Mouse (Mus musculus) kidney, adult 9 months (tissue): ENCODE results near the gene Slc9a9.

ENCODE experiments used
- DNase-seq: peaks from one replicate; pipeline ENCODE4 v3.0.0; 2022

The Slc9a9 gene

DNA sequence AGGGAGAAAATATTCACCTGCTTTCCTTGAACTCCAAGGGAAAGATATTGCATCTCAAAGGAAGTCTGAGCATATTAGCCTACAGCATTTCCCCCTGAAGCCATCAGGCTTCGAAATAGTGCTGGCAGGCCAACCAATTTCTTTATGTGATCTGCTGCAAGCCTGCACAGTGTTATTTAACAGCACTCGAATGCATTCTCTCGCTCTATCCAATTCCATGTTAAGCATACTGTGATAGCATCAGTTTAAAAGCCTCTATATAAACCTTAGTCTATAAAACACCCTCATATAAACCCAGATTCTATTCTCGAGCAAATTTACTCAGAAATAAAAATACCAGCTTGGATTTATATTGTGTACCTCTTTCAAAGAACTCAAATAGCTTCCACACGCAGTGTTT lies 170.7 kb downstream of the Slc9a9 start:
- no peak for DNase-seq

- DNase-seq, result no peak
Observed at GRCm38 (mm10) chr9:94840972-94841371, 171.3 kb downstream of the Slc9a9 start.

GRCm38 (mm10) chr9:94844176-94844575 lies 174.5 kb downstream of the Slc9a9 start:
- no peak for DNase-seq

DNA sequence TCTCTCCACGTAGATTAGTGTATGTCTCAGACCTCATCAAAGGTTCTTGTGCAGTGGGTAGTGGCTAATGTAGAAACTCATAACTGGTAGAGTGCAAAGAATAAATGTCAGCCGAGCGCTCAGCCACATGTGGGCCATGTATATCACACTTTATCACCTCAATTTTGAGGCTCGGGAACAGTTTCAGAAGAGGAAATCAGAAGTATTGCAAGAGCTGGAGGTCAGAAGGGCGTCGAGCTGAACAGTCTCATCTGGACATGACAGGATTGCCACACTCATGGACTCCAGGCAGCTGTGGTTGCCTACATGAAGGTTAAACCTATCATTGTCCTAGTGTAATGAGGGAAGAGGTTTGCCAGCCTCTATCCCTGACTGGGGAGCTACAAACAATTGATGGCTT lies 177.9 kb downstream of the Slc9a9 start:
- DNase-seq, result no peak

- DNase-seq, result no peak
Observed at GRCm38 (mm10) chr9:94851550-94851949, 181.8 kb downstream of the Slc9a9 start.

DNA sequence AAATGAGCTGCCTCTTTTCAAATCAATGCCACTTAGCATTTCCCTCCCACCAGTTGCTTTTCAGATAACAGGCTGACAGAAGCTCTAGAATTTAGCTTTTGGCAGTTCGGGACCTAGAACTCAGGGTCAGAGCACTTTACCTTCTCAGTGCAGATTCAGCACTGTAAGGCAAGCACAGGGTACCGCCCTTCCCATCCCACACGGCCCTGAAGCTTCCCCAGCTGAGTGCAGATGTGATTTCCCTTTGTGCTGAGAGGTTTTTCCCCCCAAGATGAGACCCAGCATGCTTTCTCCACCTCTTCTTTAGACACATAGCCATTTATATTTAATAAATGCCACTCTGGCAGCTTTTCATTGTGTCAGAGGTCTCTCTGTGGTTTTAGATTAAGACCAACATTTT lies 186.4 kb downstream of the Slc9a9 start:
- no peak for DNase-seq

GRCm38 (mm10) chr9:94868557-94868956 lies 198.8 kb downstream of the Slc9a9 start:
- DNase-seq, result no peak

- DNase-seq, result no peak
Observed at GRCm38 (mm10) chr9:94869023-94869799, 199.5 kb downstream of the Slc9a9 start.

DNA sequence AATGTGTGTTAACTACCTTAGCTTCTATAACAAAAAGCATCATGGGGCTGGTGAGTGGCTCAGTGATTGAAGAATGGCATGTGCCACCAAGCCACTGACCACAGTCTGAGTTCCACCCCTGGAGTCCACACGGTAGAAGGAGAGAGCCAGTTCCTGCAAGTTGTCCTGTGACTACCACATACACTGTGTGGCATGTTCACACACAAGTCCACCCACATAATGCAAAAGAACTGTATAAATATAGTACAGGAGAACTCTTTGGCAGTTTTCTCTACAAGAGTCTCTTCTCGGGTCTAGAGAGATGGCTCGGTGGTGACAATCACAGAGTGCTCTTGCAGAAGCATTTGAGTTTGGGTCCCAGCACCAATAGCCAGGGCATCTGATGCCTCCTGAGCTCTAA lies 212.8 kb downstream of the Slc9a9 start:
- no peak for DNase-seq

GRCm38 (mm10) chr9:94883435-94883834 lies 213.7 kb downstream of the Slc9a9 start:
- no peak for DNase-seq

GRCm38 (mm10) chr9:94885151-94885550 lies 215.4 kb downstream of the Slc9a9 start:
- DNase-seq, result no peak

- DNase-seq, result no peak
Observed at GRCm38 (mm10) chr9:94889647-94890046, 219.9 kb downstream of the Slc9a9 start.

DNA sequence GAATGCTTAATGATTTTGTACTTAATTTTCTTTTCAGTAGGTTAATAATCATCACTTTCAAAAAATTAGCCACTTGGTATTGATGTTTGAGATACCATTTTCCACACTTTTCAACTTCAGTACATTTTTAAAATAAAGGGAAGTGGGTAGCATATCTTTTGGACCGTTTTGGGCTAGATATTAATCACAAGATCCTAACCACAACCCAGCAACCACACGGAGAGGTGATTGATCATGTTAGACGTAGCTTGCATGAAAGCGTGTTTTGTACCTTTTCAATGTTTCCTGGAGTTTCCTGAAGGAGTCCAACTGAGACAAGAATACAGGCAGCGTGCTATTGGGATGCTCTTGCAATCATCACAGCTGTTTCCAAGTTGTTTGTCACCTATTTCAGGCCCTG lies 226.2 kb downstream of the Slc9a9 start:
- DNase-seq, result no peak

GRCm38 (mm10) chr9:94904180-94904579 lies 234.5 kb downstream of the Slc9a9 start:
- DNase-seq, result no peak

DNA sequence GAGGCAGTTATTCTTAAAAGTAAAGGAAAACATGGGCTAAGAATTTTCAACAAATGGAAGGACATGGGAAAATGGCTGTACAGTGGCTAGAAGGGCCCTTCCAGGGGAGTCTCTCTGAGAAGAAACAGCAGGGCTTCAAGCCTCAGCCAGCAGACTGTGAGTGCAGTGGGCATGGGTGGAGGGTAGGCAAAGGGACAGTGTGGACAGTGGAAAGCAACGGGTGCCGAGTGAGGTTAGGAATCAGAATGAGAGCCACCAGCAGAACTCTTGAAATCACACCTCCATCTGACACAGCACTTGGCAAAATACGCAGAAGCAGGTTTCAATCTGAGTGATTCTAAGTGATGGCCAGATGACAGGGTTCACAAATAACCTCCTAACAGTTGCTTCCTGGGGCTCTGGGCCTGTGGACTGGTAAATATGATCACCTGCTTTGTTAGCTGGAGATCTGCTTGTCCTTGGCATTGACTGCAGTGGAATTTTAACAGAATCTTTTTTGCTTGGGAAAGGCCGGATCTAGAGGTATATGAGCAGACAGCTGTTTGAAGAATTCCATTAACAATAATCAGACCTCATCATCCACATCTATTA lies 237.4 kb downstream of the Slc9a9 start:
- DNase-seq, result no peak

GRCm38 (mm10) chr9:94912071-94912470 lies 242.4 kb downstream of the Slc9a9 start:
- no peak for DNase-seq

DNA sequence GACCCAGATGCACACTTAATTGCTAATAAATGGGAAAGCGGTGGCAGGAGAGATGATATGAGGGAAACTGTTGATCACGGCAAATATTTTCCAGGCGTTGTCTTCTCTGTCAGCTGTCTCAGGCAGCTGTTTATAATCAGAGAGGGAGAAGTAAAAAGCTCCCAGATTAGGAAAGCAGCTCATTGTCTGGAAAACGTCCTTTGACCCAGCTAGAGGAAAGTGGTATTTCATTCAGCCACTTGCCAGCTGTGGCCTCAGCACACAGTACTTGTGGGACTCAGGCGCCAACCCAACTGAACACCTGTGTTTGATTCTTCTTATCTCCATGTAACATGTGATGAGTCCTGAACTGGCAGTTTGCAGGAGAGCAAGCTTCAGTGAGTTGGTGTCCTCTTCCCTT lies 252.4 kb downstream of the Slc9a9 start:
- DNase-seq, result no peak

DNA sequence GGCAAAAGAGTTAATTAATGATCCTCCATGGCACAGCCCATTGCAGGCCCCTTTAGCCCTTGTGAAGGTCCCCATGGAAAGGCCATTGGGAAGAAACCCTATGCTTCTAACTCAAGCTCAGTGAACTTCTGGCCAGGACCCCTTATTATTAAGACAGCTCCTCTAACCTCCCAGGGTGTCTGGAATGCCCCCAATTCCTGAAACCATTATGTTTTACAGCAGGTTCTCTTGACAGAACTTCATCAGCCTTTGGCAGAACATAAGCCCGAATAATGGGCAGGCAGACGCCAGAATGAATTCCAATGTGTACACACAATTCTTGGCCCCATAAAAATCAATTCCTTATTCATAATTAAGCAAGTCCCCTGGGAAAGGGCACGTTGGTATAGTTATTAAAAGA lies 256.1 kb downstream of the Slc9a9 start:
- no peak for DNase-seq

DNA sequence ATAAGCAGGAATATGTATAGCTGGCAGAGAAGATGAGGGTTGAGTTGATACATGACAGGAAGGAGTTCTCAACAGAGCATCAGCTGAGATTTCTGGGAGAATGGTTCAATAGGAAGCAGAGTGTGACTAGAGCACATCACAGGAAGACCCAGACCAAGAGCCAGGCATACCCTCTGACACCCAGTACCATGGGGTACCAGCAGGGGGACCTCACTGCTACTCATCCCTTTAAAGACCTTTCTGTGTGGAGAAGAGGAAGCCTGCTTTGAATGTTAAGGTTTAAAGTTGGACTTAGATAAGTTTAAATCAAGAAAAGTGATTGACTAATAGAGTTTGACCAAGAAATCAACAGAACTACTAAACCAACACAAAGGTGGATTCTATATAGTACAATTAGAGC lies 257.4 kb downstream of the Slc9a9 start:
- DNase-seq, result peak; percentile 35

- no peak for DNase-seq
Observed at GRCm38 (mm10) chr9:94945569-94946135, 275.9 kb downstream of the Slc9a9 start.

DNA sequence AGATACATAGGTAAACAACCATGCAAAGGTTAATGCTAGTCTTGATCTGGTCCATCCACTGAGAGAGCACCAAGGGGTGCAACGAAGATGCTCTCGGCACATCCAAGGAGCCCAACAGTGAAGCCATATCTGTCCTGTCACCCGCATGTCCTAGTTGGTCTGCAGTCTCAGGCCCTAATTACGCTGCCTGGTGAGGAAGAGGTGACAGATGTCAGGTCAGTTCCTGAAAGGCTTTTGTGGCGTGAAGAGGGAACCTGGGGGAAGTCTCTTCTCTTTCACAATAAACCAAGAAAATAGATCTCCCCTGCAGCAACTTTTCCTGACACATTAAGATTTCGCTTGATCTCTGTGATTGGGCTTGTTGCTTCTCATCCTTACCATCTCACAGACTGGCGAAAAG lies 277.5 kb downstream of the Slc9a9 start:
- no peak for DNase-seq

- DNase-seq, result no peak
Observed at GRCm38 (mm10) chr9:94950676-94951075, 281.0 kb downstream of the Slc9a9 start.

DNA sequence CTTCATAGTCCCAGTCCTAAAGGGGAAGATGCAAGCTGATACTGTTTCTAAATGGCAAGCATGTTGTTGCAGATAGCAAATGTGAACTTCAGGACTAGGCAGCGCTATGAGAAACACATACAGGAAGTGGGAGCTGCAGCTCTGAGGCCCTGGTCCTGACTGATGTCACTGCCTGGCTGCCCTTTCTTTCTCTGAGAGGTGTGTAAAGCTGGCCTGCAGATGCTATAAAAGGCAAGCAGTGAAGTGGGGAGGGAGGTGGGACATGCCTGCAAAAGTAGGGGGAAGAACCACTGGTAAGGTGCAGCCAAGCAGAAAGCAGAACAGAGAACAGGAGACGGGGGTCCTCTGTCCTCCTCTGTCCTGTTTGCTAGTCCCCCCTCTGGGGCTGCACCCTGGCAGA lies 285.9 kb downstream of the Slc9a9 start:
- no peak for DNase-seq

DNA sequence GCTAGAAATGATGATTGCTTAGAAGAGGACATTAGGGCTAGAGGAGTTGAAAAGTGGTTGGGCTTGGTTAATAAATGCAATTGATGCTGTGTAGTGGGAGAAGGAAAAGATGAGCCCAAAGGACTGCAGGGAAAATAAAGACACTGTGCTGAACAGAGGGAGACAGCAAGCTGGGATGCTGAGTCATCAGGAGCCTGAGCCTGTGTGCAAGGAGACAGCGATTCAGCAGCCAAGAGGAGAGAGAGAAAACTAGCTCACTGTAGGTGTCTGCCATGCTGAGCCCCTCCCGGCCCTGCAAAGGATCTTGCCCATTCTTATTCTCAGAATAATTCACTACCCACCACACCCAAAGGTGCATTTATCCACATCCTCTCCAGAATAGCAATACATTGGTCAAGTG lies 288.7 kb downstream of the Slc9a9 start:
- no peak for DNase-seq
